Mouse (Mus musculus) cerebellum, postnatal 14 days (tissue): ENCODE measurements around the gene Rnd1.

Experiments used
- DNase-seq, 2 experiments: peaks; one replicate each; pipeline ENCODE4 v3.0.0; 2021; ENCODE audit warnings: mixed read lengths in 2 of 2

The Rnd1 gene

DNA sequence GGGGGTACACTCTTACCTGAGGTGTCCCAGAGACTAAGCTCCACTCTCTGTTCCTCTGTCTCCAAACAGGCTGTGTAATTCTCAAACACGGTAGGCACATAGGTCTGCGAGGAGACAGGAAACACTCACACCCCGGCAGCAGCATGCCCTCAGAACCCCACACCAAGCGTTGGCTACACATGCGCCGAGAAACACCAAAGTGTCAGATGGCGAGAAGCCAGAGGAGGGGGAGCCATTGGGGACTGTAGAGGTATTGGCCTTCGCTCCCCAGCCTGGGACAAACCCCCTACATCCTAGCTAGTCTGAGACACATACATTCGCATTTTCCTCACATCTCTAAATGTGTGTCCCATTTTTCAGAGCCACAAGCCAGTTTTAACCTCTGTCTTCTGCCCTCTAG is 790 bp downstream of the Rnd1 start:
- DNase-seq = peak; percentile 62 to 71

DNA sequence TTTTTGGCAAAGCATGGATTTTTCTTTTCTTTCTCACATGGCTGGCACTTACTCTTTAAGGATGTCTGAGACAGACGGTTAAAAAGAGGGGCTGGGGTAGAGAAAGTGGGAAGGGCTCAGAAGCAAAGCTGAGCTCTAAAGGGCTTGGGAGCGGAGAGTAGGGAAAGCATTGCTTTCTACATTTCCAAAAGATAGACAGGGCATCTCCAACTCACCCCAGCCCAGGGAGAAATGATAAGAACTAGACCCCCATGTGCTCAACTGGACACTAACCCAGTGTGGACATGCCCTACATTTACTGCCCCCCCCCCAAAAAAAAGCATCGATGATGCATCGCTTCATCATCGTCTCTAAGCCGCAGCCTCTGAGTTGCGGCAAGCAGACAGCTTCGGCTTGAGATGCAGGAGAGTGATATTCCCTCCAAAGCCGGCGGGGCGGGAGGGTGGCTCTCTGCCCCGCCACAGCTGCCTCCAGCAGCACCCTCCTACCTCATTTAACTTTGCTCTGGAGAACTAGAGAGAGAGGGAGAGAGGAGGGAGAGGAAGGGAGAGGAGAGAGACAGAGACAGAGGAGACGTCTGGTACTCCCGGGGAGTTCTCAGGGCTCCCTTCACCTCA is 1.5 kb downstream of the Rnd1 start:
- DNase-seq = no peak

GRCm38 (mm10) chr15:98674994-98675545 is 2.2 kb downstream of the Rnd1 start:
- no peak for DNase-seq

DNA sequence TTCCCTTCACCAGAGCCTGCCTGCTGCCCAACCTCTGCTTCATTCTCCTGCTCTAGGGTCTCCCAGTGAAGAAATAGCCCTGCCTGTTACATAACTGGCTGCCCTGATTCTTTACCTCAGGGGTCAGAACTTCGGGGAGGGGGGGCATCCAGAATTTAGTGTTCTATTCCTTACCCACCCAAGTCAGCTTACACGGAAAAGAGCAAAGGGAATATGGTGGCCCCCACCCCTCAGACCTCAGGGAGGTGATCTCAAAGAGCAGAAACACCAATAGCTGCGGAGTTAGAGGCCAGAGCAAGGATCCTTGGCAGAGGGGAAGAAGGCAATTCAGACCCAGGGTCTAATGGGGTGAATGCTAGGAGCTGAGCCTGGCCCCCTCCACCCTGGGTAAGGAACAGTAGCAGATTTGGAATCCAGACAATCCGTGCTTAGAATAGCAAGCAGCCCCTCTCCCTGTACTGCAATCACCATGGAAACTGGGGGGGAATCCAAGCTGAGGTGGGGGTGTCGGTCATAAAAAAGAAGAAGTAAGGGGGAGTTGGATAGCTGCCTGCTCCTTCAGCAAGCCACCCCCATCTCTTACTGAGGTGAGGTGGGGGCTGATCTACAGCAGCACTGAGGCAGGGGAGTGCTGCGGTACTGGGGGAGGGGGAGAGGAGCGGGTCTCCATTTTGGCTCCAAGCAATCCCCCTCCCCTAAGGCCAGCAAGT is 2.8 kb downstream of the Rnd1 start:
- peak in 1 of 2 experiments; percentile 42 for DNase-seq

- no peak for DNase-seq
These were observed 3.5 kb downstream of the Rnd1 start for GRCm38 (mm10) chr15:98673732-98674131.

DNA sequence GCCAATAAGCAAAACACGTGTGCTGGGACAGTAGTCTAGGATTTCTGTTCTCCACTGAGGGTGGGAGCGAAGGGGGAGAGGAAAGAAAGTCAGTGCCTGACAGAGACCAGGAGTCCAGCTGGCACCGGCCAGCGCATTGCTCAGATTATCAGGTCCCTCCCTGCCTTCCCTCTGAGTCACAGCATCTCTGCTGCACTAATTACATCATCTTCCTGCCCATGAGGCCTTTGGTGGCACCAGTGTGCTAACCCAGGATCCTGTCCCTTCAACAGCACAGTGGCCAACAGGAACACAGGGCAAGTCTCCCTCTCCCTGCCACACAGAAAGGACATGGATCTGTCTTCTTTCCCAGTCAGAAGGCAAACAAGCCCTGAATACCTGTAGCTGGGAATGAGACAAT is 4.7 kb downstream of the Rnd1 start:
- DNase-seq = no peak

DNA sequence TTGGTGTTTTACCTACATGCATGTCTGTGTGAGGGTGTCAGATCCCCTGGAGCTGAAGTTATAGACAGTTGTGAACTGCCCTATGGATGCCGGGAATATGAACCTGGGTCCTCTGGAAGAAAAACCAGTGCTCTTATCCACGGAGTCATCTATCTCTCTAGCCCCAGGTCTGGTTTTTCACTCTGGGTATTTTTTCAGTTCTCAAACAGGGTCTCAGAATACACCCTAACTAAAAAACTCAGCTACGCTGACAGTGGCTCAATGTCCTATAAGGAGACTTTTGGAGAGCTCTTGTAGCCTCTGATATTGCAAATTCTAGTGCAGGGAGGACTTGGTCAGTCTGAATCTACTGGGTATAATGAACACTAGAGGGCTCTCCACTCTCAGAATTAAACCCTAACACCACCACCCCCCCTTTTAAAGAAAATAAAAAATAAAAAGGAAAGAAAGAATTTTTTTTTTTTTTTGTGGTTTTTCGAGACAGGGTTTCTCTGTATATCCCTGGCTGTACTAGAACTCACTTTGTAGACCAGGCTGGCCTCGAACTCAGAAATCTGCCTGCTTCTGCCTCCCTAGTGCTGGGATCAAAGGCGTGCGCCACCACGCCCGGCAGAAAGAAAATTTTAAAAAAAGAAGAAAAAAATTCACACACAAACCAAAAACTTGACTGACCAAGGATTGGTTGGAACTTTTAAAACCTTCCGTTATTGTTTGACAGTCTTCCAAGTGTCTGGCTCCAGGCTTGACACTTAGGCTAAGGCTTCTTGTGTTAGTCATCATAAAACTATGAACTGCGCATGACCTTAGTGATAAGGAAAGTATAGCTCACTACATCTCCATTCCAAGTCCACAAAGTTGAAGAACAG is 13.0 kb downstream of the Rnd1 start:
- no peak for DNase-seq

- peak; percentile 96 to 97 for DNase-seq
These were observed 14.4 kb downstream of the Rnd1 start, which contains the start of gene Ddx23 for GRCm38 (mm10) chr15:98662567-98663545. TSS of gene Ddx23 (minus strand) at chr15:98662894.

GRCm38 (mm10) chr15:98662198-98662566 is 15.1 kb downstream of the Rnd1 start:
- DNase-seq = peak in 1 of 2 experiments; percentile 19

GRCm38 (mm10) chr15:98656982-98657751 is 20.1 kb downstream of the Rnd1 start:
- no peak for DNase-seq

GRCm38 (mm10) chr15:98652174-98652573 is 25.1 kb downstream of the Rnd1 start:
- DNase-seq = no peak

- DNase-seq = no peak
These were observed 25.8 kb downstream of the Rnd1 start for GRCm38 (mm10) chr15:98651431-98651830.

GRCm38 (mm10) chr15:98648071-98648470 is 29.2 kb downstream of the Rnd1 start:
- DNase-seq = peak in 1 of 2 experiments; percentile 37

GRCm38 (mm10) chr15:98647308-98647707 is 30.0 kb downstream of the Rnd1 start:
- no peak for DNase-seq

DNA sequence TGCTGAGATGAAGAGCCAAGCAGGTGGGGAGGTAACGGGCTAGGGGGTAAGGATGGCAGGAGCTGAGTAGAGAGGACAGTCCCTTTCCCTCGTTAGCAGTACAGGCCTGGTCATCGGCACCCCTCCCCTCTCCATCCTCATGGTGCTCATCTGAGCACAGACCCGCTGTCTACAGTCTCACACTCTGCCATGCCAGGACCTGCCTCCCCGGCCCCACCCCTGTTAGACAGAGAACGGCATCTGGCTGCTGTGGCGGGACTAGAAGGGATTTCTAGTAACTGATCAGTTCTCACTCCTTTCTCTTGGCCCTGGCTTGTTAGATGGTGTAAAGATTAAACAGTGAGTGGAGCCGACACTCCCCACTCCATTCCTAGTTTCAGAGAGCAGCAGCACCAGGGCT is 30.5 kb downstream of the Rnd1 start:
- no peak for DNase-seq

DNA sequence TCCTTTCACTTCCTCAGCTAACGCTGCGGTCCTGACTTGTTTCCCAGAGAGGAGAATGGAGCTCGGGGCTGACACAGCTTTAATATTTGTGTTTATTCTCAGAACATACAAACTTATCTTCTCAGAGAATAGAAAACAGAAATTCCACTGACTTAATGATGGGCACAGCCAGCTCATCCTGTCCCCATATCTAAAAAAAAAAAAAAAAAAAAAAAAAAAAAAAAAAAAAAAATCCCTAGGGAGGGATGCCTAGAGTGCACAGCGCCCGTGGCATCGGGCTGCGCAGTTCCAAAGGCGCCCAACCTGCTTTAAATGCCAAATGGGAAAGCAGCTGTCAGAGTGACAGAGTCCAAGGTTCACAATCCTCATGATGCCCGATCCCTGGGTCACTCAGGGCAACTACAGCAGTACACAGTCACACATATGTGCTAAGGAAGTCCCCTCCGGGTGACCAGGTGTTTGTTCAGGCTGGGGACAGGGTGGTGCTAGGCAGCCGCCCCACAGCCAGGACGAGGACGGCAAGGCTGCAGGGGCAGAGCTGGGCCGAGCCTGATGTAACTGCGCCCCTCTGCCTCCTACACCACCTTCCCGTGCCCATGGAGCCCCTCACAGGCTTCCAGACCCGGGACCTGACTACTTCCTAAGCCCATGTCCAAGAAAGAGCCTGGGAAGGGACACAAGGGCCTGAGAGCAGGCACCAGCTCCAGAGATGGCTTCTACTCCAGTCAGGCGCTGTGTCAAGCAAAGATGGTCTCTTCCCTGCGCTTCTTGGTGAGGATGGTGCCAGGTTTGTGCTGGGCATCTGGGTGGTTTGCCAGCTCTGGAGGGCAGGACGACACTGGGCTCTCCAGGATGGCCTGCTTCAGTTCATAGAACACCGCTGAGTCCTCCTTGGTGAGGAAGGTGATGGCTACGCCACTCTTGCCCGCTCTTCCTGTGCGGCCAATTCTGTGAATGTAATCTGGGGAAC is 31.9 kb downstream of the Rnd1 start:
- DNase-seq = peak; percentile 42 to 48

DNA sequence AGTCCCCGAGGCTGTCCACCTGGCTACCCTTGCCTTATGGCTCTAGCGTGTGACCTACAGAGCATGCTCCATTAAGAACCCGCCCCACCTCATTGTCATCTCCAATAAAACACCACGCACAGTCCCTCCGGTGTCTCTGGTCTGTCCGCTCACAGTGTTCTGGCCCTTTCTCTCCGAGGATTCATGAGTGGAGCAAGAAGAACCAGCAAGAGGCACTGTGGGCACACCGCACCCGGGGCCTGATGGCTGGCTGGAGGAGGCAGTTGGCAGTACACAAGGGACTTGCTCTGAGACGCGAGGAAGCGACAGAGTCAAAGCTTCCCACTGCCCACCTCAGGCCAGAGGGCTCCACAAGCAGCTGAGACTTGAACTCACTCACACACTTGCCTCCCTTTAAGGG is 32.9 kb downstream of the Rnd1 start:
- peak in 1 of 2 experiments; percentile 24 for DNase-seq

DNA sequence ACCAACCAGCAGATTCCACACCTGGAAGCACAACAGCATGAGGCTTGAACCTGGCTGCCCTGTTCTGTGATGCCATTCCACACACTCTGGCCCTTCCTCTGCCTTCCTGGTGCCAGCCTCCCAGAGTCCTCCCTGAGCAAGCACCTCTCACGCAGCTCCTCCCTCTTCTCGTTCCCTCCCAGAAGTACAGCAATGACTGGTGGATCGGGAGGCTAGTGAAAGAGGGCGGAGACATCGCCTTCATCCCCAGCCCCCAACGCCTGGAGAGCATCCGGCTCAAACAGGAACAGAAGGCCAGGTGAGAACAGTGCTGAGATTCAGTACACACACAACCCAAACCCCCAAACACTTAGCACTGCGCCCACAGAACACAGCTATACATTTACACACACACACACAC is 37.1 kb downstream of the Rnd1 start:
- DNase-seq = no peak

DNA sequence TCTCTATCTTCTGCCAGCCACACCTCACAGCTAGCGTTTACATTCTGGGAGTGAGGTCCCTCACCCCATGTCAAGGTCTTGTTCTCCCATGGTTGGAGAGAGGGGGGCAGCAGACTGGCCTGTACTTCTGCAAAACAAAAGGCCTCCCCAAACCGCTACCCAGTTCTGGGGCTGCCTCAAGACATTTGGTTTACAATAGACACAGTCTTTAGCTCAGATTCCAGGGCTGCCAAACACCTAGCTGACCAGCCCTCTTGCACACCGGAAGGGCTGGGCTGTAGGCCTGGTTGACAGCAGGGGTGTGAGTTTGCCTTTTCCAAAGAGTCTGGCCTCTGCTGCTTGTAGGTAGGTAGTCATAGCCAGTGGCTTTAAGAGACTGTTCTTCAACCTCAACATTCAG is 40.1 kb downstream of the Rnd1 start:
- peak; percentile 36 to 43 for DNase-seq

DNA sequence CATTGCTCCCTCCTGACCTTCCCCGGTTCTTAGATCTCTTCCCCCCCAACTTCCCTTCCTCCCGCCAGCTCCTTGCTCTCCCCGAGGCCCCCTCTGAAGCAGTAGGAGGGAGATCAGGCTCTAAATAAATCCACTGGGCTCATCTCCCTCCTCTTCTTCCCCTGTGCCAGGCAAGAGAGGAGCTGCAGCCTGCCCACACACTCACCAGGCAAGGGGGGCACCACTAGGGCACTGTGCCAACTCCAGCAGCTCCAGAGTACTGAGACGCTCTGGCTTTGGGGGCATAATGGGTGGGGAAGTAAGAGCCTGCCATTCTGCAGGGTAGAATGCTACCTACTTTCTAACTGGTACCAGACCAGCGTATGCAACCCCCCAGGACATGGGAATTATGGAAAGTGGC is 40.7 kb downstream of the Rnd1 start:
- DNase-seq = peak; percentile 61 to 71
